Mouse (Mus musculus): ENCODE data around the gene Npy4r.
A peak's percentile ranks its signal among the peaks of the same experiment; 100 is the strongest.

Gene Npy4r

DNA sequence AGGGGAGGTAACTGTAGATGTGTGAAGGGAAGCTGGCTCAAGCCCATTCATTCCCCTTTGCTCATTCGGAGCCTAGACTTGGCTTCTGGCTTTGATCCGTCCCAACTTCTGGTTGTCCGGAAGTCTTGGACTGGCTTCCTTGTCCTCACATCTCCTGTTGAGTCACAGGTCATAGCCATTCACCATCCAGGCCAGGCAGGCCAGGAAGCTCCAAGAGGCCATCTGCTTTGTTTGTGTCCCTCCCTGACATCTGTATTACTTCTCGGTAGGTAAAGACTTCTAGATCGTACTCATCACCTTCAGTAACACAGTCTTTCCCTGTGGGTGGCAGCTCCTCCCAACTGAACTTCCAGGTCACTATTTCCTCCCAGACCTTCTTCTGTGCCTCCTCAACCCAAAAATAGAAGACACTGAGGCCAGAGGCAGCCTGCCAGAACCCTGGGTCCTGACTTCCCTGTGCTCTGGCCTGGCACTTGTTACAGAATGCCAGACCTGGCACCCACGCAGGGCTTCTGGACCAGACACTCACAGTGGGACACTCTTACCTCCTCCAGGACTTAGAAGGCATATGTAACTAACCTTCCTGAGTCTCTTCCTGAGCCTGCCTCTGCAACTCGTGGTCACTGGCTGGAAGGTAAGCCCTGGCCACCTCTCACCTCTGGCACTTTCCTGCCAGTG is 33.1 kb downstream of the Npy4r start:
- DNase-seq = no peak

DNA sequence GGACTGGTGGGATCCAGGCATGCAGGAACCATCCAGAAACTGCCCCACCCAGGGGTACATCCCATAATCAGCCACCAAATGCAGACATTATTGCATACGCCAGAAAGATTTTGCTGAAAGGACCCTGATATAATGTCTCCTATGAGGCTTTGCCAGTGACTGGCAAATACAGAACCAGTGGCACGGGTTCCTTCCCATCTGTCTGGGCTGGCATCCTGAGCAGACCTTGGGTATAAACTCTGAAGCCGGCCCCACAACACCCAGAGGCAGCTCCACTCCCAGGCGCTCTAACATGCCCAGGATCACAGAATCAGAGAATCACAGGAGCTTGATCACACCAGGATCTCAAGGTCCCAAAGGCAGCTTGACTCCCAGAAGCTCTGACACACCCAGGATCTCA is 38.0 kb downstream of the Npy4r start:
- DNase-seq = no peak

DNA sequence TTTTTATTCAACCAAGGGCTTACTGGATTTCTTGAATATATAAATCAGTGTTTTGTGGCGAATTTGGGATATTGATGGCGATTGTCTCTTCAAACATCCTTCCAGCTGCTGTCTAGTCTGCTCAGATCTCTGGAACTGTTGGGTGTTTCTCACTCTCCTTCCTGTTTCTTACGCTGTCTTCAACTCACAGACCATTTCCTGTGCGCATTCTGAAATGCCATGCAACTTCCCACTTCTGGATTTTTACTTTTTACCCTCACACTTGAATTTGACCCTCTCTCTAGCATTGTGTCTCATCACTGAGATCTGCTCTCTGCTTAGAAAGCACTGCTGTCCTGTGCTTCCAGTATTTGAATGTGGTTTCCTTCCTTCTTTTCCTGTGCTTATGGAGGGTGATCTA is 44.7 kb downstream of the Npy4r start:
- no peak for DNase-seq

DNA sequence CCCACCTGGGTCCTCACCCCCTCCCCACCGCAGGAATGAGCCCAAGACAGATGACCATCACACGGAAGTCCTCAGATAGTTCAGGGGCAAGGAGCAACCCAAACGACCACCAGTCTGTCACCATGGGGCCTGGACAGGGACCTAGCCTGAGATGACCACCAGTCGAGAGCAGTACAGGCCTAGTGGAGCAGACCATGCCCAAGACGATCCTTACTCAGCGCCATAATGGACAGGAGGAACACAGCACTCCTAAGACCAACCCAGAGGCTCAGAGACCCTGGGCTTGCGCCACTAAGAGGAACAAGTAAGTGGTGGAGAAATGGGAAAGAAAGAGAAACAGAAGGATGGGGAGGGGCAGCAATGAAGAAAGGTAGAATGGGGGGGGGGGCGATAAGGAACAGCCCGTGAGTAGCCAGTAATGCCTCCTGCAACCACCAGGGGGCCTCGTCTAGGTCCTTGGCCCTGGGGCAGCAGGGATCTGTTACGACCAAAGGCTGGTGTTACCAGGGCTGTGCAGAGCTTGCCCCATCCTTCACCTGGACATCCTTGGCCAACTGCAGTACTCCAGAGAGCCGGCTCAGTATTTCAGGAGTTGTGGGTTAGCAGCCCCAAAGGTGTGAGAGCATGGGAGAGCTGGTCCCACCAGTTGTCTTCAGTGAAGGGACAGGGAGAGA is 45.8 kb downstream of the Npy4r start:
- DNase-seq = peak in 1 of 2 experiments; percentile 60

DNA sequence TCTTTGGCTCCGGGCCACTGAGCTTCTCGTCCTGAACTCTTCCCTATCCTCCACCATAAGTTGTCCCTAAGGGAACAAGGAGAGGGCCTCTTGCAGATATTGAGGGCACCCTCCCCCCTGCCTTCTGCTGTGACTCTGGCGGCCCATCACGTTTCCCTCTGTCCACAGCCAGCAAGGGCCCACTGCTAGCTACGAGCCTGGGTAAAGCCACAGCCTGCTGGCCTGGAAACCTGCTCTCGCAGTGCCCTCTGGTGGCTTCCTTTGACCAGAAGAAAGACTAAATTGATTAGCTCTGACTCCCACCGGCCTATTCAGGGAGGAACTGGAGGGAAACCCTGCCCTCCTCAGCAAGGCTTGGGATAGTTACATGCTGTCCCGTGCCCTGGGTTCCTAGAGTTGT is 47.4 kb downstream of the Npy4r start:
- DNase-seq = peak; percentile 74 to 82

DNA sequence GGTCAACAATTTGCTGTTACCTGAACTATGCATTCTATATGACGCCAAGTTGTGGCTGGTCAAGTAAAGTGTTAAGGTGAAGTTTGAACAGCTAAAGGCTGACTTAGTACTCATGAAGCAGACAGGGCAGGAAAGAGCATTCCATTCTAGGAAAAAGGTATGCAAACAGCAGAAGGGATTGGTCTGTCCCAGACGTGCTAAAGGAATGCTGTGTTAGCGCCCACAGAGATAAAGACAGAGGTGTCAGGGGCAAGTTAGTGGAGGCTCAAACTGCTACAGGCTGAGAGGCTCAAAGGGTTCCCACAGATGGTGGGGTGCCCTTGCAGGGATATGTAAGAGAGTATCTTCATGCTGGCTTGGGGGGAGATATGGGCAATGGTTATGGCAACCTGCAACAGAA is 48.4 kb downstream of the Npy4r start:
- DNase-seq = no peak

DNA sequence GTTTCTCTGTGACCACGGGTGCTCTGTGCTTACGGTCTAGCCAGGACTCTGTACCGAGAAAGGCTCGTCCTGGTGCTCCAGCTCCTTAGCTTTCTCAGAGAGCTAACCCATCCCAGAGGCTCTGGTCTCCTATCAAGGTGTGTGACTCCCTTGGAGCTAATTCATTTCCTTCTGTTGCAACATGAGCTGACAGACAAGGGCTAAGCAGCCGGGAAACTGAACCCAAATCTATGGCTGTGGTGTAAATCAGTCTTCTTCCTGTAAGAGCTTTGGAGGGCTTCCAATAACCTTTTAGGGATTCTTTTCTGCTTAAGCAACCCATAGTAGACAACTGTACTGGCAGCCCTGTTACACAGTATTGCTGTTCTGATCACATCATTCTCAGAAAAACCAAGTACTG is 49.7 kb downstream of the Npy4r start, which contains the start of gene A630023A22Rik:
Gene A630023A22Rik (minus strand): TSS at position 154 of the 400 bp plus-strand sequence.
- no peak for DNase-seq

DNA sequence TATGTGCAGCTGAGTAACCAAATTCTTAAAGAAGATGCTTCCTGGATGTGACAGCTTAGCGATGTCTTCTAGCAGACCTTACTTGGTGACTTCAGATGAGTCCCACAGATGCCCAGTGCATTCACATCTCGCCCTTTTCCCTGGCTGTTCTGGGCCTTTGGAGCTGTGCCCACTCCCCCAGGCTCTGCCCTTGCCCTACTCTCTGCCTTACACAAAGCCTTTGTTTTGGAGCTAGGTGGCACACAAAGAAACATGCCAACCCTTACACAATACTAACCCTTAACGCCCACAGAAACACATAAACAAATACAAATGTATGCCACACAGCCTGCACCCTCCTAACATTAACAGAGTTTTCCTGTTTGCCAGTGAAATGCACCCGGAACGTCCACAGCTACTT is 56.1 kb downstream of the Npy4r start:
- no peak for DNase-seq

Measured in lung, postnatal 4 days (tissue).